Mouse (Mus musculus) urinary bladder, postnatal 10 days (tissue): Measurements from ENCODE around the gene Gm49354.
"Not testable (repeated sequence)": the region's sequence is repeated elsewhere in the genome, so short reads cannot be mapped to it uniquely, and the experiment has no call there.

Experiments used
- DNase-seq: peaks from one replicate; pipeline ENCODE4 v3.0.0; 2022; ENCODE audit warnings: low spot score

Gene Gm49354

GRCm38 (mm10) chr13:59766786-59767515, 15.1 kb downstream of the Gm49354 start:
- DNase-seq, result no peak

DNA sequence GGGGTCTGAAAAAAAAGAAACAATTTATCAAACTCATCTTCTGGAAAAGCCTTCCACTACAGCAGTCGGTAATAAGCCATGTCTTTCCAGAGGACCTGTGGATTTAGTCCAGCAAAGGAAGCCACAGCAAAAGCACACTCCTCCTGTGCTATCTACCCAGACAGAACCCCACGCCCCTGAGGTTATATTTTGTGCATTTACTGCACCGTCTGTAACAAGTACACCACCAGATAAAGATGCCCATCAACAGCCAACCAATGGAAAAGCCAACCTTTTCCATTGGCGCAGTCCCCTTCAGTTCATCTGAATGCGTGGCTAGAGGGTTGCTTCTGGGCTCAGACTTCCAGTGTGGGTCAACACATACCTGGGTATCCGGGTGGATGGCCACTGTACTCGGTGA, 19.3 kb downstream of the Gm49354 start:
- no peak for DNase-seq

DNA sequence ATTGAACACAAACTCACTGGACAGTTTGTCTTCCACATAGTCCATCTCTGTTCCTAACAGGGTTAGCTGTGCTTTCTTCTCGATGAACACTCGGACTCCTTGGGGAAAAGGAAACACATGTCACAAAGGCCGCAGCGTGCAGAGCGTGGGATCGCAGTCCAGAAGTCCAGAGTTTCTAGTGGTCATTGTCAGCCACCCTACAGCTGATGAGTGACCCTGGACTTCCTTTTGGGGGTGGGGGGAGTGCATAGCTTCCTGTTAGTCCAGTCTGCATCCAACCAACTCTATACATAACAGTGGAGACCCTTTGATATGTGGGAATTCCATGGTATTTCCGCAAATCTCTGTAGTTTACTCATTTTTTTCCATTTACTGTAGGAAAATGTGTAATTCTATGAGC, 25.1 kb downstream of the Gm49354 start:
- DNase-seq, result no peak

GRCm38 (mm10) chr13:59750310-59750709, 31.7 kb downstream of the Gm49354 start:
- DNase-seq, result no peak

DNA sequence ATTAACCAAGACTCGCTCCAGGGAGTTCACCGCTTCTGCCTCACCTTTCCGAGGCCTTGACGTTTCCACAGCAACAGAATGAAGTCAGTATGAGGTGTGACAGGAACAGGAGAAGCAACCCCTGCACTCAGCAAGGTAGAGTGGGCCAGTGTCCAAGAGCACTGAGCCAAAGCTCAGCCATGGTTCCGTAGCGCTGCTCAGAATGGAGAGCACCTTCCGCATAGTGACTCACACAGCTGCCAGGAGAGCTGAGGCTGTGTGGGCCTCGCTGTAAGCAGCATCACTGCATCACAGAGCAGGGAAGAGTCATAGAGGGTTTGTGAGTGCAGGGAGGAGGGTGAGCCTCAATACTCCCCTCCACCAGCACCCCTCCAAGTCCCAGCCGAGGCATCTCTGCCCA, 35.3 kb downstream of the Gm49354 start, which contains the start of gene 1700014D04Rik:
Gene 1700014D04Rik (minus strand): TSS at position 42 of the 400 bp plus-strand sequence.
- no peak for DNase-seq

DNA sequence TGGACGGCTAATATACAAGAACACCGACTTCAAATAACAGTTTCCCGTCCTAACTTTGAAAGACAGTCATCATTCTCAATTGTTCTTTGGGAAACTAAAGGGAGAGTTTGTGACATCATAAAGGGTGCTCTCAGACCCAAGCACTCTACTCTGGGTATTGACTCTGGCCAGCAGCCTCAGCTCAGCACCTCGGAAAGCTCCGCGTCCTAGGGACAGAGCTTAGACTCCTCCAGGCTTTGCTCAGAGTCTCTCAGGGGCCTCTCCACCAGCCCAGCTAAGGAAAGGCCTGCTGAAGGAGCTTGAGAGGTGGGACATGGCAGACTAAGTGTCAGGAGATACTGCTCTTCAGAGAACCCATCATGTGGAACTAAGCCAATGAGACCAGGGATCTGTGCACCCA, 35.9 kb downstream of the Gm49354 start:
- no peak for DNase-seq

DNA sequence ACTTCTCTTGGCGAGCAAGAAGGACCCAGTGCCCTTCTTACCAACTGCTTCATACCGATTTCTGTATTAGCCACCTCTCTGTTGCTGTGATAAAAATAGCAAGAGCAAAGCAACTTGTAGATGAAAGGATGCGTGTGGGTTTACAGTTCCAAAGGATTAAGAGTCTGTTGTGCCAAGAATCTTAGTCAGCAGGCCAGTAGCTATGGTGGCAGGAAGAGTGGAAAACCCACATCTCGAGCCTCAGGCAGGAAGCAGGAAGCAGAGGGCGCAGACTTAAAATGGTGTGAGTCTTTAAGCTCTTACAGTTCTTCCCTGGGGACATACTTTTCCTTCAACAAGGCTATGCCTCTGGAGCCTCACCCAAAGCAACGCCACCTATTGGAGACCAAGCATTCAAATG, 36.6 kb downstream of the Gm49354 start:
- no peak for DNase-seq

DNA sequence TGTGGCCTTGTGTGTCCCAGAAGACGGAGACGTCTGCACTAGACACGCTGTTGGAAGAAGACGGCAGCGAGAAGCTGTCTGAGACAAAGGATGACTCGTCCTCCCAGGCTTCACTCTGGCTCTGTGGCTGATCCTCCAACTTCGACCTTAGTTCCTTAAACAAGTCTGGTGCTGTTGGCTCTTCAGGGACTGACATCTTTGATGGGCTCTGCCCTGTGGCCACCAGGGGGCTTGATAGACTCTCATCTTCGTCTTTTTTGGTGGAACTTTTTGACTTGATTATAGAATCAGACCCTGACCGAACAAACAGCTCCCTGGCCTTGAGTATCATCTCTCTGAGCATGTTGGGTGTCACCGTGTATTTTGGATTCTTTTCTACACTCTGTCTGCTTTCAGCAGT, 40.3 kb downstream of the Gm49354 start:
- no peak for DNase-seq

DNA sequence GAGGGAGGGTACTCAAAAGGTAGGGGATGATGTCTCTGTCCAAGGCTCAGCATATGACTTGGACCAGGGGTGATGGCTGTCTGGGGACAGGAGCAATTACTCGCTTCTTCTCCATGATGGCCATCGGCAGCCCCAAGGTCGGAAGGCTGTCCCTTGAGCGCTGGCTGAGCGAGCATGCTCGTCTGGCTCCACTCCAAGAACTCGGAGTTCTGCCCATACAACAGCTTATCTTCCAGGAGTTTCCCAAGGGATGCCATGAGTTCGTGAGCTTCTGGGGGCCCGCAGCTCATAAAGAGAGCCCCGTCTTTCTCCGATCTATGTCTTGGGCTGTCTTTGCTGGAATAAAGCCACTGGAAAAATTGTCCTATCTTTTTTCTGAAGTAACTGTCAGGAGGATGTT, 40.9 kb downstream of the Gm49354 start:
- DNase-seq, result no peak

DNA sequence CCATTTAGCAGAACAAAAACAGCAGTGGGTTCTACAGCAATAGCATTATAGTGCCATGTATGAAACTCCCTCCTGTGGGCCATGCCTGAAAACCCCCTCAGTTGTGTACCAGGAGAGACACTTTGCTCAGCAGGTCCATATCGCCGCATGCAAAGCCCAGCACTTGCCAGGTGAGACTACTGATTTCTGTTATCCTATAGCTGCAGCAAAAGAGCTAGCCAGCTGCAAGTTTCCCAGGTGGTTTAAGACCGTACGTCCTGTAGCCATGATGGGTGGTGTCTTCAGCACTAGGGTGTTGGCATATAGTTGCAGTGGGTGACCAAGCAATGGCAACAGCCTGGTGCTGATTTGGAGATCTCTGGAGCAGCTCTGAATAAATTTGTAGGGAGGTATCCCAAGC, 42.6 kb downstream of the Gm49354 start:
- DNase-seq, result no peak

- no peak for DNase-seq
These were observed 43.6 kb downstream of the Gm49354 start for GRCm38 (mm10) chr13:59738455-59738854.

DNA sequence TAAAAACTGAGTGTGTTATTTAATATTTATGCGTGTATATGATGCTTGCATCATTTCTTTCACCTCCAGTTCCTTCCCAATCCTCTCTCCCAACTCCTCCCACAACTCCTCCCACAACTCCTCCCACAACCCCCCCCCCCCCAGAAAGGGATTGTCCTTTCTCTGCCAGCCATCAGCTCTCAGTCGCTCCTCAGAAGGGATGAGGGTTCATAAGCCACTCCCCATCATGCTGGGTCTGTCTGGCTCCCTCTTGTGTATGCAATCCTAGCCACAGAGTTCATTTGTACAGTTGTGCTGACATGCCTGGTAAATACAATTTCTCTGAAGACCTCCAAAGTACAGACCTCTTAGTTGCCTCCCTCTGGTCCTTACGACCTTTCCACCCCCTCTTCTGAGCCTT, 46.9 kb downstream of the Gm49354 start:
- DNase-seq, result no peak

DNA sequence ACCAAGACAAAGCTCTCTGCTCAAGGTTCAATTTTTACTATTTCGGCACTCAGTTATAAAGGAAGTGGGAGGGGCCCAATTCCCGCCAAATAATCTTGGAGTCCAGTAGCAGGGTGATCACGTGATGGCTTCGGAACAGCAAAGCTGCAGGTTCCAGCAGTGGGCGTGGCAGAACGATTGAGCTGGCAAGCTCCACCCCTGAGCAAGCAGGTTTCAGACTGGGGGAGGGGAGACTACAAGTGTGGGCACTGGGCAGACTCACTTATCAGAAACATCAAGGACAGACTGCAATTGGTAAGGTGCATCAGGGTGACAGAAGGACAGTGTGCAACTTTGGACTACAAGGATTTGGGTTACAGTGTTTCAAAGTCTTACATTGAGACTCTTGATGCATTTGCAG, 47.7 kb downstream of the Gm49354 start:
- DNase-seq, result not testable (repeated sequence)

- no peak for DNase-seq
These were observed 48.1 kb downstream of the Gm49354 start for GRCm38 (mm10) chr13:59733936-59734335.

- no peak for DNase-seq
These were observed 50.4 kb downstream of the Gm49354 start, which contains the start of gene Spata31d1d for GRCm38 (mm10) chr13:59731652-59732051. Gene Spata31d1d (minus strand): TSS chr13:59731752.

- no peak for DNase-seq
These were observed 53.5 kb downstream of the Gm49354 start for GRCm38 (mm10) chr13:59728378-59729093.

GRCm38 (mm10) chr13:59726139-59726867, 55.7 kb downstream of the Gm49354 start:
- no peak for DNase-seq

DNA sequence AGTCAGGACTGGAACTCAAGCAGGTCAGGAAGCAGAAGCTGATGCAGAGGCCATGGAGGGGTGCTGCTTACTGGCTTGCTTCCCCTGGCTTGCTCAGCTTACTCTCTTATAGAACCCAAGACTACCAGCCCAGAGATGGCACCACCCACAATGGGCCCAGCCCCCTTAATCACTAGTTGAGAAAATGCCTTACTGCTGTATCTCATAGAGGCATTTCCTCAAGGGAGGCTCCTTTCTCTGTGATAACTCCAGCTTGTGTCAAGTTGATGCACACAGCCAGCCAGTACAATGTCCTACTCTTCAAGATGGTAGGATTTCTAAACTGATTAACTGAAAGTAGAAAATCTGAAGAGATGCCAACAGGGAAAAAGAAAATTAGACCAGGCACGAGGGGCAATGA, 60.0 kb downstream of the Gm49354 start:
- not testable (repeated sequence) for DNase-seq

GRCm38 (mm10) chr13:59719475-59719874, 62.6 kb downstream of the Gm49354 start:
- DNase-seq, result no peak

DNA sequence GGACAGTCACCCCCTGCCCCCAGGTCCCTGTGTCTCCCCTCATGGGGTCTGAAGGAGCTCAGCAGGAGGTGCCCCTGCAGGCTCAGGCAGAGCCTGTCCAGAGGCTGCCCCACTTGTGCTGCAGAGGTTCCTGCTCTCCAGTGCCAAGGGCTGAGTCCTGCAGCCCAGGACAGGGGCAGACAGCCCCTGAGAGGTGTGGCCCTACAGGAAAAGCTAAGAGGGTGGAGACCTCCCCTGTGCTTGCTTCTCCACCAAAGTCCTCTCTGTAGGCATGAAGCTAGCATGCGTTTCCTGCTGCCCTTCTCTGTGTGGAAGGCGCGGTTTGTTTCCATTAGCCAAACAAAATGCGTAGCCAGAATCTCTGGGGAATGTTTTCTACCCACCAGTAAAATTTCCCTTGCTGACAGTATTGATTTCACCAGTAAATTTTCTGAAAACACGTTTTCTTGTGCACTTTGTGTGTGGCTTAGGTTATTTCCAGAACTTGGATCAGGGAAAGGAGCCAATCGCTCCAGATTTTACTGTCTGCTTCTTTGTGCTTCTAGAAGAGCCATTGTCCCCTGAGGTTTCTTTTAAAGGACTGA, 63.1 kb downstream of the Gm49354 start:
- not testable (repeated sequence) for DNase-seq

DNA sequence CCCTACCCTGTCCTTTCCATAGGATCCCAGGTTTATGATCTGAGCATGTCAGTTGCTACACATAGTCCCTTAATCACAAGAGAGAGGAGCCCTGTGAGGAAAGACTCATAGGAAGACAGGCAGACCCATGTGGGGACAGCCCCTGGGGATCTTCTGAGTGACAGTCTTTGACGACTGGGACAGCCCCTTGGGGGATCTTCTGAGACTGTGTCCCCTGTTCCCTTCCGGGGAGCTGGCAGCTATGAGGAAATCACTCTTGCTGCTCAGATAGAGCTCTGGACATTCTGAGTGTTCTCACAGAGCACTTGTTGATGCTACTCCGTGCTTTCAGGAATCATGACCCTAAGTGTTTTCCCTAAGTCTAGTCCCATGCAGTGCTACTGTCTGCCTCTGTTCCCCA, 68.3 kb downstream of the Gm49354 start:
- DNase-seq, result no peak

DNA sequence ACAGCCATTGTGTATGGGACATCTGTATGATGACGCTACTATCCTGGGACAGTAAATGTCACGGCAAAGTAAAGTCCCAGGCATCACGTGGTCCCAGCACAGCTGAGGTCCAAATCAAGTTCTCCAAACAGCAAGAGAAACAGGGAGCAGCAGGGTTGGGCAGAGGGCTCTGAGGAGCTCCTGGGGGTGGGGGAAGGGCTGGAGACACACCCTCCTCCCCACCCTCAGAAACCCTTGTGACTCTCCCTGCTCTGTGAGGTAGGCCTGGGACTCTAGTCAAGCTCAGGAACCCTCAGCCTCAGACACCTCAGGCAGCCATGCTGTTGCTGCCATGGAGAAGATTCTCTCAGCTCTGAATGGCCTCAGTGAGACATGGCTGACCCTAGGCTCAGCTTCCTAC, 70.1 kb downstream of the Gm49354 start, which contains the start of gene Spata31d1b:
Gene Spata31d1b (plus strand): TSS at position 301 of the 400 bp plus-strand sequence.
- not testable (repeated sequence) for DNase-seq
